Mouse (Mus musculus): ENCODE results near the gene Ddt. TPM values are rescaled to one million over a fixed set of nuclear protein-coding genes. Genes with fewer than 3 reads are reported as not detected.
"Not testable (repeated sequence)": the region's sequence is repeated elsewhere in the genome, so short reads cannot be mapped to it uniquely, and the experiment has no call there.

The Ddt gene
- polyA plus RNA-seq, 1 experiment from 2014 or later: 64.9 TPM

DNA sequence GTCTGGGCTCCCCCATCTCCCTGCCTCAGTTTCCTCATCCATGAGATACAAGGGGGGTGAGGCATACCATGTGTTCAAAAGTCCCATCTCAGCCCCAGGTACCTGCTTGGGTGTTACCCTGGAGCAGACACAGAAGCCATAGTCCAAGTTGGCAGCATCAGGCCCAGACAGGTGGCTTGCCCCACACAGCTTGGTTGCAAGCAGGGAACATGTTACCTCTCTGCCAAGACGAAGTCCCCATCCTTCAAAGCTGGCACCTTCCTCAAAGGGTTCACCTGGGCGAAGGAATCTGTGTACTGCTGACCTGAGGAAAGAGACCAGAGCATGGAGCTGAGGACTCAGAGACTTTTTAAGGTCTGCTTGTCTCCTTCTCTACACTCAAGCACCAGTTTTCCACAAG lies 4.7 kb upstream of the Ddt start:
- Histone ChIP-seq H3K4me1 (replicated peaks; ENCODE audit: control insufficient read depth, insufficient read depth, low read length) (no peaks in the 10 kb centered on the region), H3K27ac (ENCODE audit: low read depth) (no peak overlapping the region), H3K9ac (ENCODE audit: low read length) (no peak overlapping the region), H3K9me3 (ENCODE audit: control insufficient read depth, low read length) (no peaks in the 10 kb centered on the region), H3K36me3 (ENCODE audit: control insufficient read depth, insufficient read depth, low read length) (no peaks in the 10 kb centered on the region), H3K4me3 (ENCODE audit: low read depth, low read length) (no peak overlapping the region), H3K27me3 (replicated peaks; ENCODE audit: control insufficient read depth, insufficient read depth, low read length) (0 out of 2 replicates have a peak, but pooled peaks cover 3% of the 10 kb centered on the region), H3K4me2 (ENCODE audit: low read length) (no peak overlapping the region)
- ATAC-seq (replicated peaks; ENCODE audit: low FRiP score, low TSS enrichment, low read depth) (no peak), DNase-seq (ENCODE audit: low spot score) (no peak)
- 77% methylated on average over 2 of the region's 2 CpGs for WGBS

DNA sequence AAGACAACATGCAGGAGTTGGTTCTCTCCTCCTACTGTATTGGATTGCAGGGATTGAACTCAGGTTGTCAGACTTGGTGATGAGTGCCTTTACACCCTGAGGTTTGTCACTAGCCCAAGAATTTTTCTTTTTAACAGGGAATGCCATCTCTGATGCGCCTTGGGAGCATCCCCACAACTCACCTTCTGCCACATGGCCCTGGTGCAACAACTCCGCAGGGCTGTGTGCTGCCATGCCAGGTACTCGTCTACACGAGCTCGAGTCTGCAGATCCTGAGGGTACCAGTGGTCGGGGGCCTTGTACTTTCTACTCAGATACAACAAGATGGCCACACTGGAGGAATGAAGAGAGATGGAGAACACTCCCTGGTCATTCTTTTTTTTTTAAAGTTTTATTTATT lies 3.3 kb upstream of the Ddt start:
- Histone ChIP-seq H3K4me1 (replicated peaks; ENCODE audit: control insufficient read depth, insufficient read depth, low read length) (peaks cover 5% of the 10 kb centered on the region; the same call in 1 of the 2 replicates), H3K27me3 (replicated peaks; ENCODE audit: control insufficient read depth, insufficient read depth, low read length) (0 out of 2 replicates have a peak, but pooled peaks cover 3% of the 10 kb centered on the region), H3K9ac (ENCODE audit: low read length) (no peak overlapping the region), H3K36me3 (ENCODE audit: control insufficient read depth, insufficient read depth, low read length) (no peaks in the 10 kb centered on the region), H3K27ac (ENCODE audit: low read depth) (no peak overlapping the region), H3K4me3 (ENCODE audit: low read depth, low read length) (no peak overlapping the region), H3K4me2 (ENCODE audit: low read length) (no peak overlapping the region), H3K9me3 (ENCODE audit: control insufficient read depth, low read length) (no peaks in the 10 kb centered on the region)
- DNase-seq (ENCODE audit: low spot score): no peak
- no peak for ATAC-seq (replicated peaks; ENCODE audit: low FRiP score, low TSS enrichment, low read depth)
- WGBS: 89% methylated on average over 6 of the region's 6 CpGs

DNA sequence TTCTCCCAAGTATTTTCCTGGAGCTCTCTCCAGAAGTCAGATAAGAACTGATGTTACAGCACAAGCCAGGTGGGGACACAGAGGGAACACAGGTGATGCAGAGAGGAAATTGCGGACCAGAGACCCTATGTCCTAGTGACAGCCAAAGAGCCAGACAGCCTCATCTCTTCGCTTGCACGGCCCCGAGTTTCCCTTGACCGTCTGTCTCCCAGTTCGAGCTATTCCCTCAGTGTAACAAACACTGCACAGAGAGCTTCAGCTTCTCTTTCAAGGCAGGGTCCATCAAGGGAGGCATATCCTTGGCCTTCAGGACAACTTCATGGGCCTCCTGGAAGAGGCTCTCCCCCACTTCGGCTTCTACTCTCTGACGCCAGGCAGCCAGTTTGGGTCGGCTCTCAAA lies 1.4 kb upstream of the Ddt start:
- H3K9ac ChIP-seq (ENCODE audit: low read length): no peak overlapping the region
- H3K4me2 ChIP-seq (ENCODE audit: low read length): no peak overlapping the region
- no peaks in the 10 kb centered on the region for H3K27me3 ChIP-seq (replicated peaks; ENCODE audit: control insufficient read depth, insufficient read depth, low read length)
- ATAC-seq (replicated peaks; ENCODE audit: low FRiP score, low TSS enrichment, low read depth): no peak
- no peaks in the 10 kb centered on the region for H3K9me3 ChIP-seq (ENCODE audit: control insufficient read depth, low read length)
- no peak overlapping the region for H3K4me3 ChIP-seq (ENCODE audit: low read depth, low read length)
- 88% methylated on average over 9 of the region's 9 CpGs for WGBS
- peaks cover 5% of the 10 kb centered on the region; the same call in 1 of the 2 replicates for H3K4me1 ChIP-seq (replicated peaks; ENCODE audit: control insufficient read depth, insufficient read depth, low read length)
- H3K27ac ChIP-seq (ENCODE audit: low read depth): no peak overlapping the region
- no peaks in the 10 kb centered on the region for H3K36me3 ChIP-seq (ENCODE audit: control insufficient read depth, insufficient read depth, low read length)
- DNase-seq (ENCODE audit: low spot score): no peak

DNA sequence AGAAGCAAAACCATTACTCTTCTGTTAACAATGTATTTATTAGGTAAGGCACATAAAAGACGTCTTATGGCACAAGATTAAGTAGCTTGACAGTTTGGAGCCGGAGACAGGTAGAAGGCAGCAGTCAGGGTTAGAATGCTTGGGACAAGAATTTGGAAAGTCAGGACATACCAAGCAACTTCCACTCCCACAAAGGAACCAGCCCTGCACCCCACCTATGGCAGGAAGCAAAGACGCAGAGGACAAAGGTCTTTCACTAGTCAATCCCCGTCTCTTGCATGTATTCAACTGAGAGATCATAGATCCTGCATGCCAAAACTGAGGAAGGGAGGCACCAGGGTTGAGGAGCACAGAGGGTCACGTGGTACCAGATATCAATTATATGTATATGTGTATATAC lies 888 bp upstream of the Ddt start:
- Histone ChIP-seq H3K9me3 (ENCODE audit: control insufficient read depth, low read length) (no peaks in the 10 kb centered on the region), H3K9ac (ENCODE audit: low read length) (no peak overlapping the region), H3K4me2 (ENCODE audit: low read length) (no peak overlapping the region), H3K4me1 (replicated peaks; ENCODE audit: control insufficient read depth, insufficient read depth, low read length) (peaks cover 5% of the 10 kb centered on the region; the same call in 1 of the 2 replicates), H3K36me3 (ENCODE audit: control insufficient read depth, insufficient read depth, low read length) (no peaks in the 10 kb centered on the region), H3K27ac (ENCODE audit: low read depth) (no peak overlapping the region), H3K4me3 (ENCODE audit: low read depth, low read length) (no peak overlapping the region), H3K27me3 (replicated peaks; ENCODE audit: control insufficient read depth, insufficient read depth, low read length) (no peaks in the 10 kb centered on the region)
- no peak for DNase-seq (ENCODE audit: low spot score)
- ATAC-seq (replicated peaks; ENCODE audit: low FRiP score, low TSS enrichment, low read depth): no peak
- 89% methylated on average over 5 of the region's 5 CpGs for WGBS

DNA sequence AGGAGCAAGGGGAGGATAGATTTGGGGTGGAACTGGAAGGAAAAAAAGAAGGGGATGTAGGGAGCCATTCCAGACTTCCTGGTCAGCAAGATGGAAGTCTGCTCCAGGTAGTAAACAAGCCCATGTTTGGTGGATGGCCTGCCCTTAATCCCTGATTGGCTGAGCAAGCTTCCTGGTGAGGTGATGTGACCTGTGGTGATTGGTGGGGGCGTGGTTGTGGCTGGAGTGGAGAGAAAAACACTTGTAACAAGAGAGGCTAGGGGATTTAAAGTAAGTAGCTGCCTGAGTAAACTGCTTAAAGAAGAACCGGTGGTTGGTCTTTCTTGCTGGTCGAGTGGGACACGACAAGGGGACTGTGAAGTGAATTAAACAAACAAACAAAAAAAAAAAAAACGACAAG lies 5.5 kb downstream of the Ddt start:
- WGBS: 26% methylated on average over 5 of the region's 5 CpGs
- ATAC-seq (replicated peaks; ENCODE audit: low FRiP score, low TSS enrichment, low read depth); H3K27ac ChIP-seq (ENCODE audit: low read depth); DNase-seq (ENCODE audit: low spot score); H3K4me1 ChIP-seq (replicated peaks; ENCODE audit: control insufficient read depth, insufficient read depth, low read length); H3K9me3 ChIP-seq (ENCODE audit: control insufficient read depth, low read length); H3K4me3 ChIP-seq (ENCODE audit: low read depth, low read length); H3K4me2 ChIP-seq (ENCODE audit: low read length); H3K9ac ChIP-seq (ENCODE audit: low read length); H3K27me3 ChIP-seq (replicated peaks; ENCODE audit: control insufficient read depth, insufficient read depth, low read length); H3K36me3 ChIP-seq (ENCODE audit: control insufficient read depth, insufficient read depth, low read length): not testable (repeated sequence)

DNA sequence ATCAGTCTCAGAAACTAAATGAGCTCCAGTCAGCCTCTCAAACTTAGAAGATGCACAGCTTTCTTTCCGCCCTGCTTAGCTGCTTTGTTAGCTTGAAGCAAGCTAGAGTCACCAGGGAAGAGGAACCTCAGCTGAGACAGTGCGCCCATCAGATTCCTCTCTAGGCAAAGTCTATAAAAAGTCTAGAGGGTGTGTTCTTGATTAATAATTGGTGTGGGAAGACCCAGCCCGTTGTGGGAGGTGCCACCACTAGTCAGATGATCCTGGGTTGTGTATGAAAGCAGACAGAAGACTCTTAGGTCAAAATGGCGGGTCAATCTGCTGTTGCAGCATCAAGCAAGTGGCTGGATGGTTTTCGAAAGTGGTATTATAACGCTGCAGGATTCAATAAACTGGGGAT lies 6.4 kb downstream of the Ddt start:
- DNase-seq (ENCODE audit: low spot score): no peak

DNA sequence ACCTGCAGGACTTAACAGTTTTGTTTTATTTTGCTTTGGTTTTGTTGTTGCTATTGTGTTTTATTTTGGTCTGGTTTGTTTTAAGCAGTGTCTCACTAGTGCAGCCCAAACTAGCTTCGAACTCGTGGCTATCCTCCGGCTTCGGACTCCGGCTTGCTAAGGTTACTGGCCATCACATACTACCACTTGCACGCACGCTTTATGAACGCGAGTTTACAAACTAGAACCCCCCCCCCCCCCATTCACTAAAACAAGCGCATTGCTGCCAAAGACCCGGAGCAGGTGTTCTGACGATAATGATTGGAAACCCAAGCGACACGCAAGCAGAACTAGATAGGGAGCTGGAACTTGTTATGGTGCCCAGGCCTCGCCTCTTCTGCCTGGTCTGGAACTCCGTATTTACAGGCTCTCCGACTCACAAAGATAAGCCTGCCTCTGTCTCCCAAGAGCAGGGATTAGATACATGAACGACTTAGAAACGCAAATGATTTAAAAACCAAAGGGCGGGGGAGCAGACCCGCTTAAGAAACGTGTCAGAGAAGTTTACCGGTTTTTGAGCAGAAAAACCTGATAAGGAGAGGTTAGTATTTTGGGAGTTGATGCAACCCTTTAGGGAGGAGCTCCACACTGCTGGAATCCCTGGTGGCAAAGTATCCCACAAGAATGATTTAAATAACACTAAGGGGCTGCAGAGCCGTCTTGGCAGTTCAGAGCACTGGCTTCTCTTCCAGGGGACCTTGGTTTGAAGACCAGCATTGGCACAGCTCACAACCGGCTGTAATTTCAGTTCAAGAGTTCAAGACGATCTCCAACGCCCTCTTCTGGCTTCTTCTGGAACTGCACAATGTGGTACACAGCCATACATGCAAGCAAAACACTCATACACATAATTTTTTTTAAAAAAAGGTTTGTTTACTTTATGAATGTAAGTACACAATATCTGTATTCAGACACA lies 8.4 kb downstream of the Ddt start:
- Histone ChIP-seq H3K36me3 (ENCODE audit: control insufficient read depth, insufficient read depth, low read length) (no peaks in the 10 kb centered on the region), H3K27me3 (replicated peaks; ENCODE audit: control insufficient read depth, insufficient read depth, low read length) (no peaks in the 10 kb centered on the region), H3K27ac (ENCODE audit: low read depth) (peak overlapping the region; percentile 52), H3K9ac (ENCODE audit: low read length) (peak overlapping the region; percentile 82), H3K4me1 (replicated peaks; ENCODE audit: control insufficient read depth, insufficient read depth, low read length) (peaks cover 5% of the 10 kb centered on the region; the same call in 1 of the 2 replicates), H3K4me3 (ENCODE audit: low read depth, low read length) (peak overlapping the region; percentile 96), H3K9me3 (ENCODE audit: control insufficient read depth, low read length) (no peaks in the 10 kb centered on the region), H3K4me2 (ENCODE audit: low read length) (peak overlapping the region; percentile 95)
- peak; percentile 91 for DNase-seq (ENCODE audit: low spot score)
- WGBS: 1% methylated on average over 27 of the region's 27 CpGs
- ATAC-seq (replicated peaks; ENCODE audit: low FRiP score, low TSS enrichment, low read depth): peak; percentile 52

More for the DNA sequence above, 6.4 kb downstream of the Ddt start:
- H3K27ac ChIP-seq (ENCODE audit: low read depth): no peak overlapping the region
- no peaks in the 10 kb centered on the region for H3K9me3 ChIP-seq (ENCODE audit: control insufficient read depth, low read length)
- no peak overlapping the region for H3K4me2 ChIP-seq (ENCODE audit: low read length)
- H3K4me3 ChIP-seq (ENCODE audit: low read depth, low read length): no peak overlapping the region
- no peaks in the 10 kb centered on the region for H3K27me3 ChIP-seq (replicated peaks; ENCODE audit: control insufficient read depth, insufficient read depth, low read length)
- 88% methylated on average over 6 of the region's 6 CpGs for WGBS
- no peak for ATAC-seq (replicated peaks; ENCODE audit: low FRiP score, low TSS enrichment, low read depth)
- H3K9ac ChIP-seq (ENCODE audit: low read length): no peak overlapping the region
- no peaks in the 10 kb centered on the region for H3K36me3 ChIP-seq (ENCODE audit: control insufficient read depth, insufficient read depth, low read length)
- peaks cover 5% of the 10 kb centered on the region; the same call in 1 of the 2 replicates for H3K4me1 ChIP-seq (replicated peaks; ENCODE audit: control insufficient read depth, insufficient read depth, low read length)

DNA sequence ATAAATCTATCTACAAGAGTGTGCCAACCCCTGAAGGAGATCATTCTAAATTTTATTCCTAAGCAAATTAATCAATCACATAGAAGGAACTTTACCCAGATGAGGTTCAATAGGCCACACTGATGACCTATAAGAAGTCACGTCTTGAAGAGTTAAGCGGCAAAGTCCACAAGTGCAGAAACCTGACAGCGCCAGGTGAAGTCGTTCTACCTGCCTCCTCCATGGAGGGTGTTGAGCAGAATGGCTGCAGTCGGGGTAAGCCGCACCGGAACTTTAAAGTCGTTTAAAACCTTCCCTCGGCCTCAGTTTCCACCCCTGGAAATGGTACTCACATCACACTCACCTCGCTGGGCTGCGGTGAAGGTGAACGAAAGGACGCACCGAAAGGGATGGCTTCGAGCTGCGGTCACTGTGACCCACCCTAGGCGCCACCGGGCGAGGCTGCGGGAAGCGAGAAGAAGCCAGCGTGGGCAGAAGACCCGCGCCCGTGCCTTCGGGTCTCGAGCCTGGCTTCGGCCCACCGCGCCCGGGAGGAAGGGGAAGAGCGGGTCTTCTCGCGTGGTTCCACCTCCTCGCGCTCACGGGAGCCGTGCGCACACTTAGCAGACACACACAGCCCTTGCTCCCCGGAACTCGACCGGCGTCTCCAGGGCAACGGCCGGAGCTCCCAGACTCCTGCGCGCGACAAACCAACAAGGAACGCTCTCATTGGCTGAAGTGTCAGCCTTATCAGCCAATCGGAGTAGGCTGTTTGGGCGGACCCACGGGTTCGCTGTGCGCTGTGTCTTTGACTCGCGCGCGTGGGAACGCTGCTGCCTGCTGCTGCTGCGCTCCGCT lies 9.3 kb downstream of the Ddt start, which contains the start of gene Cabin1:
Cabin1 (minus strand) TSS at position 660 of the 837 bp plus-strand sequence.
- peak within 1 kb of the TSS; percentile 95 for H3K4me2 ChIP-seq (ENCODE audit: low read length)
- peak within 1 kb of the TSS; percentile 96 for H3K4me3 ChIP-seq (ENCODE audit: low read depth, low read length)
- DNase-seq (ENCODE audit: low spot score) (peak; percentile 99), ATAC-seq (replicated peaks; ENCODE audit: low FRiP score, low TSS enrichment, low read depth) (peak; percentile 99)
- H3K9ac ChIP-seq (ENCODE audit: low read length): peak within 1 kb of the TSS; percentile 82
- H3K36me3 ChIP-seq (ENCODE audit: control insufficient read depth, insufficient read depth, low read length): no peaks in the 10 kb centered on the region
- H3K27ac ChIP-seq (ENCODE audit: low read depth): peak within 1 kb of the TSS; percentile 52
- H3K9me3 ChIP-seq (ENCODE audit: control insufficient read depth, low read length): no peaks in the 10 kb centered on the region
- WGBS: under 1% methylated on average over 61 of the region's 61 CpGs
- H3K4me1 ChIP-seq (replicated peaks; ENCODE audit: control insufficient read depth, insufficient read depth, low read length): peaks cover 5% of the 10 kb centered on the region; the same call in 1 of the 2 replicates
- no peaks in the 10 kb centered on the region for H3K27me3 ChIP-seq (replicated peaks; ENCODE audit: control insufficient read depth, insufficient read depth, low read length)
